Mouse (Mus musculus) embryonic fibroblast, embryonic 13.5 days (primary cell): ENCODE results near the gene Naxe.

ENCODE experiments used
- CTCF ChIP-seq: IDR thresholded peaks from 2 replicates; pipeline ENCODE4 v1.5.1; 2011; ENCODE audit warnings: mild to moderate bottlenecking, control low read depth, low read length, moderate library complexity, borderline replicate concordance; ENCODE audit not compliant: insufficient read depth
- POLR2A ChIP-seq: IDR thresholded peaks from 2 replicates; pipeline ENCODE4 v1.6.1; 2011; ENCODE audit warnings: low read depth, mild to moderate bottlenecking, control low read depth, low read length, moderate library complexity

DNA sequence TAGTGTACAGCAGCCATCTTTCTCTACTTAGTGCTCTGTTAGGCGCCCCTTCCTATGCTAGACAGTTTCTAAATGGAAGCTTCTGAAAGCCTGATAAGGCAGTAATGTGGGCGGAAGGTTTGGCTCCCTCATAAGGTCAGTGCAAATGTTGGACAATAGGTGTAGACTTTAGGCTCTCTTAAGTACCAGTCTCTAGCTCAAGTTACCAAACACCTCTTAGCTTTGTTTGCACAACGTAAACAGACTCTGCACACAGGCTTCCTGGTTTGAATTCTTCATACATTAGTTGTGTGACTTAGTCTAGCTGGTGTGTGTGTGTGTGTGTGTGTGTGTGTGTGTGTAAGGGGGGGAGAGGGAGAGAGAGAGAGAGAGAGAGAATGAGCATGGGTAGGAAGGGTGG is 8.8 kb downstream of the Naxe start:
- TF ChIP-seq CTCF (no peak), POLR2A (no peak)
